Mouse (Mus musculus): ENCODE results near the gene Lcn2. TPM values are rescaled to one million over a fixed set of nuclear protein-coding genes. Genes with fewer than 3 reads are reported as not detected.
A peak's percentile ranks its signal among the peaks of the same experiment; 100 is the strongest.
"Not testable (repeated sequence)": the region's sequence is repeated elsewhere in the genome, so short reads cannot be mapped to it uniquely, and the experiment has no call there.

Lcn2 gene
- polyA plus RNA-seq, 1 experiment from 2014 or later = 1.2 TPM

DNA sequence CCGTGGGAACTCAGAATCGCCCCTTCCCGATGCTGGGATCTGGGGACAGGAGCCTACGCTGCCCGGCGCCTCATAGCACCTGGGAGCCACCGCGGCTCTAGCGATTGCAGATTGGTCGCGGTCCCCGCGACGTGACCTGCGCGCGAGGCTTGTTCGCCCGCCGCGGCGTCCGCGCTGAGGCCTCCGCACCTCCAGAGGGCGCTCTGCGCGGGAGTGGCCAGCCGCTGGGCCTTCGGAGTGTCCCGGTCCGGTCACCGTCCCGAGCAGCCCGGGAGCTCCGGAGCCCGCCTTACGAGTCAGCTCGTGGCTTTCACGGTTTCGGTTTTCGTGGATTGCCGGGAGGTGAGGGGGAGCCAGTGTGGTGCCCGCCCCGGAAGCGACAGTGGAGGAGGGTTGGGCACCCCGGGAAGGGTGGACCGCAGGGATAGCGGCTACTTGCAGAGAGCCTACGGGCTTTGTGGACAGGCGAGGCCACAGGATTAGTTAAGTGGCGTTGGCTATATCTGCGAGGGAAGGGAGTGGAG, 25.2 kb downstream of the Lcn2 start:
- 0 out of 2 replicates have a peak, but pooled peaks cover 4% of the 10 kb centered on the region for H3K27me3 ChIP-seq (ENCODE audit: control insufficient read depth, insufficient read depth, low read depth, low read length)
- H3K4me3 ChIP-seq (ENCODE audit: low read depth, low read length) = peak overlapping the region; percentile 83
- peak overlapping the region; percentile 94 for H3K9ac ChIP-seq (ENCODE audit: low read depth, low read length)
- under 1% methylated on average over 50 of the region's 53 CpGs for WGBS
- peak overlapping the region; percentile 85 for H3K27ac ChIP-seq (ENCODE audit: low read length)
- H3K4me2 ChIP-seq (ENCODE audit: low read length) = peak overlapping the region; percentile 92
- ATAC-seq = peak; percentile 83
- H3K4me1 ChIP-seq (ENCODE audit: control insufficient read depth, insufficient read depth, low read length) = peaks cover 20% of the 10 kb centered on the region
- H3K9me3 ChIP-seq (replicated peaks; ENCODE audit: control insufficient read depth, low read length, poor library complexity, severe bottlenecking) = no peaks in the 10 kb centered on the region
- H3K36me3 ChIP-seq (ENCODE audit: control insufficient read depth, insufficient read depth, low read length) = peaks cover 16% of the 10 kb centered on the region

DNA sequence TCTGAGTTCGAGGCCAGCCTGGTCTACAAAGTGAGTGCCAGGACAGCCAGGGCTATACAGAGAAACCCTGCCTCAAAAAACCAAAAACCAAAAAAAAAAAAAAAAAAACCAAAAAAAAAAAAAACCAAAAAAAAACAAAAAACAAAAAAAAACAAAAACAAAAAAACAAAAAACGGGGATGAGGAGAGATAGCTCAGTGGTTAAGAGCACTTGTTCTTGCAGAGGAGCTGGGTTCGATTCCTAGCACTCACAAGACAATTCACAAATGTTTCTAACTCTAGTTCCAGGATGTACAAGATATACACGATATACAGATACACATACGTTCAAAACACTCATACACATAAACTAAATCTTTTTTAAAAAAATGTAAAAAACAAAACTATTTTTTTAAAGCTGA, 25.8 kb downstream of the Lcn2 start:
- H3K9ac ChIP-seq (ENCODE audit: low read depth, low read length) = peak overlapping the region; percentile 94
- peak overlapping the region; percentile 92 for H3K4me2 ChIP-seq (ENCODE audit: low read length)
- not testable (repeated sequence) for ATAC-seq; H3K9me3 ChIP-seq (replicated peaks; ENCODE audit: control insufficient read depth, low read length, poor library complexity, severe bottlenecking); H3K27me3 ChIP-seq (ENCODE audit: control insufficient read depth, insufficient read depth, low read depth, low read length)
- peaks cover 12% of the 10 kb centered on the region for H3K36me3 ChIP-seq (ENCODE audit: control insufficient read depth, insufficient read depth, low read length)
- H3K4me1 ChIP-seq (ENCODE audit: control insufficient read depth, insufficient read depth, low read length) = peaks cover 20% of the 10 kb centered on the region
- peak overlapping the region; percentile 85 for H3K27ac ChIP-seq (ENCODE audit: low read length)
- peak overlapping the region; percentile 83 for H3K4me3 ChIP-seq (ENCODE audit: low read depth, low read length)
- 45% methylated on average over 5 of the region's 5 CpGs for WGBS

DNA sequence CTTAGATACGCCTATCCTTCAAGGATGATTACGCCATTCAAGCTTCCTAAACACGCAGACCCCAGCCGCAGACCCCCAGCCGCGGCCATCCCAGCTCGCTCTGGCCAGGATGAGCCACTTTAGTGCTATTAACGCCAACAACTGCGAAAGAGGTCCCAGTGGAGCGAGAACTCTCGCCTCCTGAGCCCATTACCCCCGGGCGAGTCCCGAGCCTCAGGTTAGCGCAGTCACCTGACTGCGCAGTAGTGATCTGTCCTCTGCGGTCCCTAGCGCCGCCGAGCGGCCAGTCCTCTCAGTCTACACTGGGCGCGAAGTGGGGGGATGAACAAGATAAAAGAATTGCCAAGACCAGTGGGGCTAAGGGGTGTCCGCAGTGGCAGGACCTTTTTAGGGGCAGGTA, 26.6 kb downstream of the Lcn2 start:
- peaks cover 20% of the 10 kb centered on the region for H3K4me1 ChIP-seq (ENCODE audit: control insufficient read depth, insufficient read depth, low read length)
- peak overlapping the region; percentile 55 for H3K4me2 ChIP-seq (ENCODE audit: low read length)
- H3K27ac ChIP-seq (ENCODE audit: low read length) = no peak overlapping the region
- H3K36me3 ChIP-seq (ENCODE audit: control insufficient read depth, insufficient read depth, low read length) = peaks cover 6% of the 10 kb centered on the region; the same call in 1 of the 2 replicates
- ATAC-seq = peak; percentile 19; the same call in 1 of the 2 replicates
- peak overlapping the region; percentile 18 for H3K9ac ChIP-seq (ENCODE audit: low read depth, low read length)
- H3K9me3 ChIP-seq (replicated peaks; ENCODE audit: control insufficient read depth, low read length, poor library complexity, severe bottlenecking) = no peaks in the 10 kb centered on the region
- 2% methylated on average over 24 of the region's 24 CpGs for WGBS
- peak overlapping the region; percentile 23 for H3K4me3 ChIP-seq (ENCODE audit: low read depth, low read length)
- H3K27me3 ChIP-seq (ENCODE audit: control insufficient read depth, insufficient read depth, low read depth, low read length) = 0 out of 2 replicates have a peak, but pooled peaks cover 4% of the 10 kb centered on the region

DNA sequence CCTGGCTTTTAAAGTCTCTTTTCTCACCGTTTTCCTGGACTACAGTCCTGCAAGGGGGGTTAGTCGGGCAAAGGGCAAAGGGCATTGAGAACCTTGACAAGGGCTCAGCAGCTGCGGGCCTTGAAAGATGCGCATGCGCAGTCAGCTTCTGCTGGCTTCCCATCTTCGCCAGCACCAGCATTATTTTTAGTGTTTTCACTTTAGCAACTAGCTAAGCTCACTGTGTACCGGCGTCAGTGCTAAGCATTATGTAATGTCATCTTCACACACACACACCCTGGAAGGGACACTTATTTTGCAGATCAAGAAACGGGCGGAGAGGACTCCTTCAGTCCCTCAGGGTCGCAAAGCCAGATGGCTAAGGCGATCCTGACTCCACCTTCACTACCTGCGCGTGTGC, 27.3 kb downstream of the Lcn2 start:
- H3K4me2 ChIP-seq (ENCODE audit: low read length) = peak overlapping the region; percentile 55
- WGBS = 5% methylated on average over 14 of the region's 14 CpGs
- H3K27ac ChIP-seq (ENCODE audit: low read length) = no peak overlapping the region
- ATAC-seq = no peak
- H3K27me3 ChIP-seq (ENCODE audit: control insufficient read depth, insufficient read depth, low read depth, low read length) = 0 out of 2 replicates have a peak, but pooled peaks cover 4% of the 10 kb centered on the region
- no peaks in the 10 kb centered on the region for H3K9me3 ChIP-seq (replicated peaks; ENCODE audit: control insufficient read depth, low read length, poor library complexity, severe bottlenecking)
- H3K9ac ChIP-seq (ENCODE audit: low read depth, low read length) = no peak overlapping the region
- peak overlapping the region; percentile 22 for H3K4me3 ChIP-seq (ENCODE audit: low read depth, low read length)
- peaks cover 20% of the 10 kb centered on the region for H3K4me1 ChIP-seq (ENCODE audit: control insufficient read depth, insufficient read depth, low read length)
- H3K36me3 ChIP-seq (ENCODE audit: control insufficient read depth, insufficient read depth, low read length) = peaks cover 4% of the 10 kb centered on the region; the same call in 1 of the 2 replicates

DNA sequence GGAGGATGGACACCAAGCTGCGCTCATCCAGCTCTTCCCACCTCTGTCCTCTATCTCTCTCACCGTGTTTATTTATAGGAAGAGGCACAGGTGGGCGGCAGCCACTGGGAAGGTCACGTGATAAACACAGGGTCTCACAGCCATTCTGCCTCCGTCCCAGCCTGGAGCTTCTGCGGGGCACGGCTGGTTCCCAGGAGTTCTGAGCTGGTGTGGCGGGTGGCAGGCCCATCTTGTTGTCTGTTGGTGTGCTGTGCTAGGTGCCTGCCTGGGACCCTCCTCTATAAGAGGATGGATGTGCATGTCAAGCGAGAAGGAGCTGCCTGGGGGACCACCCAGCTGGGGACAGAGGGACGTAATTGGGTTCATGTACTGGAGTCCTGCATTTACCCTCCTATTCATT, 29.7 kb downstream of the Lcn2 start:
- Histone ChIP-seq H3K36me3 (ENCODE audit: control insufficient read depth, insufficient read depth, low read length) (no peaks in the 10 kb centered on the region), H3K4me1 (ENCODE audit: control insufficient read depth, insufficient read depth, low read length) (peaks cover 10% of the 10 kb centered on the region), H3K4me2 (ENCODE audit: low read length) (no peak overlapping the region), H3K27ac (ENCODE audit: low read length) (no peak overlapping the region), H3K9me3 (replicated peaks; ENCODE audit: control insufficient read depth, low read length, poor library complexity, severe bottlenecking) (no peaks in the 10 kb centered on the region), H3K9ac (ENCODE audit: low read depth, low read length) (0 out of 2 replicates have a peak overlapping the region, but pooled peaks have one; percentile 14), H3K4me3 (ENCODE audit: low read depth, low read length) (no peak overlapping the region), H3K27me3 (ENCODE audit: control insufficient read depth, insufficient read depth, low read depth, low read length) (0 out of 2 replicates have a peak, but pooled peaks cover 4% of the 10 kb centered on the region)
- 68% methylated on average over 10 of the region's 10 CpGs for WGBS
- no peak for ATAC-seq

DNA sequence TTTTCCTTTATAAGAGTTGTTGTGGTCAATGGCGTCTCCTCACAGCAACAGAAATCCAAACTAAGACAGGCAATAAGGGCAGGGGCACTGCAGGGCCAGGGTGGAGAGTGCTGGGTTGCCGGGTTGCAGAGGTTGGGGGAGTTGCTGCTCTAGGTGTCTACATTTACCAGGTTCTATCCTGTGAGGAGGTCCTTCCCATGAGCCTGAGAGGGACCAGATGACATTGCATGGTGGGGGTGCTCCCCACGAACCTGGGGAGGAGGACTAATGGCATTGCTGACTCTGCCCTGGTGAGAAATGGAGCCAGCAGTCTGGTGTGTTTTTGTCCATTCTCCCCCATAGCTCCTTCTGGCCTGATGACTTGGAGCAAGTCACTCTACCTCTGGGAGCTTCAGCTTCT, 30.3 kb downstream of the Lcn2 start:
- ATAC-seq = no peak
- 71% methylated on average over 3 of the region's 3 CpGs for WGBS
- H3K9ac ChIP-seq (ENCODE audit: low read depth, low read length) = no peak overlapping the region

DNA sequence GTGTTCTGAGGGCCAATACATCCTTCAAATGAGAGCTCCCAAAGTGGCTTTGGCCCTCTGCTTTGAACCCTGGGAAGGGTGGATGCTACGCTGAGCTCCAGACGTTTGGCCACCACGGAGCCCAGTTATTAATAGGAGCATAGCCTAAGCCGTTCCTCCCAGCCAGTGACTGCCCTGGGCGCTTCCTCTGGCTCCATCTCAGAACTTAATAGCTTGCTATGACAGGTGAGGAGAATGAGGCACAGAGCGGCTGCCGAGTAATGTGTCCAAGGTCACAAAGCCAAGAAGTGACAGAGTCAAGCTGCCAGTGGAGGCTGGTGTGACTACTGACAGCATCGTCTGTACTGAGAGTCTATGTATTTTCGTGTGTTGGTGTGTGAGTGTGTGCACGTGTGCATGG, 31.8 kb downstream of the Lcn2 start:
- no peaks in the 10 kb centered on the region for H3K36me3 ChIP-seq (ENCODE audit: control insufficient read depth, insufficient read depth, low read length)
- no peak overlapping the region for H3K4me2 ChIP-seq (ENCODE audit: low read length)
- H3K27ac ChIP-seq (ENCODE audit: low read length) = no peak overlapping the region
- H3K4me3 ChIP-seq (ENCODE audit: low read depth, low read length) = no peak overlapping the region
- peaks cover 13% of the 10 kb centered on the region for H3K4me1 ChIP-seq (ENCODE audit: control insufficient read depth, insufficient read depth, low read length)
- no peaks in the 10 kb centered on the region for H3K27me3 ChIP-seq (ENCODE audit: control insufficient read depth, insufficient read depth, low read depth, low read length)
- no peak for ATAC-seq
- no peaks in the 10 kb centered on the region for H3K9me3 ChIP-seq (replicated peaks; ENCODE audit: control insufficient read depth, low read length, poor library complexity, severe bottlenecking)
- WGBS = 81% methylated on average over 10 of the region's 10 CpGs
- H3K9ac ChIP-seq (ENCODE audit: low read depth, low read length) = no peak overlapping the region

More for the DNA sequence above, 30.3 kb downstream of the Lcn2 start:
- Histone ChIP-seq H3K4me3 (ENCODE audit: low read depth, low read length) (no peak overlapping the region), H3K4me2 (ENCODE audit: low read length) (no peak overlapping the region), H3K27ac (ENCODE audit: low read length) (no peak overlapping the region), H3K36me3 (ENCODE audit: control insufficient read depth, insufficient read depth, low read length) (no peaks in the 10 kb centered on the region), H3K9me3 (replicated peaks; ENCODE audit: control insufficient read depth, low read length, poor library complexity, severe bottlenecking) (no peaks in the 10 kb centered on the region), H3K4me1 (ENCODE audit: control insufficient read depth, insufficient read depth, low read length) (peaks cover 11% of the 10 kb centered on the region), H3K27me3 (ENCODE audit: control insufficient read depth, insufficient read depth, low read depth, low read length) (0 out of 2 replicates have a peak, but pooled peaks cover 4% of the 10 kb centered on the region)

DNA sequence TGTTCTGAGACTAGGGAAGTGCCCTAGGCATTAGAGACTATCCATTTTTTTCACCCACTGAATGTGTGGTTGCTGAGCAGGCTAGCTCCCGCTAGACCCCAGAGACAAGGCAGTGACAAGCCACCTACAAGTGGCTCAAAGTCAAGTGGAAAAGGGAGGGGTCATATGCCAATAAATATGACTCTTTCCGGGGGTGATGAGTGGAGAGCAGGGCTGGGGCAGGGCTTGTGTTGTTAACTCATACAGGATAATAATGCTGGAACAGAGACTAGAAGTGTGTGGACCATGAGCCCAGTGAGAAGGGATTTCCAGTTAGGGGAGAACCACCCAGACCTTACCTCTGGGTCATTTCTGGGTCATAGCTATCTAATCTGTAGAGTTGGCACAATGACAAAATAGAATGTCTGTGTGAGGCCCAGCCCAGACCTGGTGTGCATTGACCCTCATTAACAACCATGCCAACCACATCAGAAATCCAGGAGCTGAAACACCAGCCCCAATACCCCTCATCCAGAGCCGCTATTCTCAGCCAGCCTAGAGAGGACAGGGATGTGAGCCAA, 33.6 kb downstream of the Lcn2 start:
- H3K27ac ChIP-seq (ENCODE audit: low read length) = no peak overlapping the region
- no peaks in the 10 kb centered on the region for H3K9me3 ChIP-seq (replicated peaks; ENCODE audit: control insufficient read depth, low read length, poor library complexity, severe bottlenecking)
- no peak overlapping the region for H3K4me3 ChIP-seq (ENCODE audit: low read depth, low read length)
- peaks cover 24% of the 10 kb centered on the region for H3K4me1 ChIP-seq (ENCODE audit: control insufficient read depth, insufficient read depth, low read length)
- H3K36me3 ChIP-seq (ENCODE audit: control insufficient read depth, insufficient read depth, low read length) = no peaks in the 10 kb centered on the region
- WGBS = 92% methylated on average over 3 of the region's 3 CpGs
- H3K9ac ChIP-seq (ENCODE audit: low read depth, low read length) = no peak overlapping the region
- no peak for ATAC-seq
- no peaks in the 10 kb centered on the region for H3K27me3 ChIP-seq (ENCODE audit: control insufficient read depth, insufficient read depth, low read depth, low read length)
- no peak overlapping the region for H3K4me2 ChIP-seq (ENCODE audit: low read length)

DNA sequence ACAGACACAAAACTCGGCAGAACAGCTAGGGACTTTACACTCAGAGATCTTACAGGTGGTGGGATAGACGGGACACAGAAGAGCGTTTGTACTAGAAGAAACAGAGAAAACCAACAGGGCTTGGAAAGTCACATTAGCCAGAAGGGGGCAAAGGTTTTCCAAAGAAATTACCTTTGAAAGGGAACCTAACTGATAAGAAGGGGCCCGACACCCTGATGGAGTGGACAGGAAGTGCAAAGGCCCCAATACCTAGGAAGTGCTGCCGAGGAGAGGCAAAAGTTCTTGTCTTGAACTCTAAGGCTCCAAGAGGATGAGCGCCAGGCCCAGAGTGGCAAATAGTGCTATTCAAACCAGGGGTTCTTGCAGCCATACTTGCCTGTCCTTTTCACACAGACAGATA, 34.2 kb downstream of the Lcn2 start:
- no peak overlapping the region; the same call in 1 of the 2 replicates for H3K27ac ChIP-seq (ENCODE audit: low read length)
- no peaks in the 10 kb centered on the region for H3K36me3 ChIP-seq (ENCODE audit: control insufficient read depth, insufficient read depth, low read length)
- H3K4me3 ChIP-seq (ENCODE audit: low read depth, low read length) = peak overlapping the region; percentile 78; the same call in 1 of the 2 replicates
- 76% methylated on average over 6 of the region's 6 CpGs for WGBS
- peaks cover 24% of the 10 kb centered on the region for H3K4me1 ChIP-seq (ENCODE audit: control insufficient read depth, insufficient read depth, low read length)
- peak overlapping the region; percentile 92 for H3K9ac ChIP-seq (ENCODE audit: low read depth, low read length)
- no peak for ATAC-seq
- peak overlapping the region; percentile 69 for H3K4me2 ChIP-seq (ENCODE audit: low read length)
- no peaks in the 10 kb centered on the region for H3K9me3 ChIP-seq (replicated peaks; ENCODE audit: control insufficient read depth, low read length, poor library complexity, severe bottlenecking)
- H3K27me3 ChIP-seq (ENCODE audit: control insufficient read depth, insufficient read depth, low read depth, low read length) = no peaks in the 10 kb centered on the region
